Mouse (Mus musculus): Measurements from ENCODE around the gene Fam162b.

Gene Fam162b

GRCm38 (mm10) chr10:51590139-51590574 is at the start of gene Fam162b:
TSS of gene Fam162b (minus strand) at chr10:51590517.
- DNase-seq (ENCODE audit: low read depth, low spot score): no peak

GRCm38 (mm10) chr10:51631411-51632136 is 41.3 kb upstream of the Fam162b start, which contains the start of gene Gprc6a:
TSS of gene Gprc6a (minus strand) at chr10:51631461.
- no peak for DNase-seq (ENCODE audit: low read depth, low spot score)

- DNase-seq (ENCODE audit: low read depth, low spot score): no peak
These were observed 30.9 kb upstream of the Fam162b start for GRCm38 (mm10) chr10:51621193-51621592.

GRCm38 (mm10) chr10:51620126-51620525 is 29.8 kb upstream of the Fam162b start:
- DNase-seq (ENCODE audit: low read depth, low spot score): no peak

GRCm38 (mm10) chr10:51618538-51618937 is 28.2 kb upstream of the Fam162b start:
- DNase-seq (ENCODE audit: low read depth, low spot score): no peak

GRCm38 (mm10) chr10:51614826-51615590 is 24.7 kb upstream of the Fam162b start:
- DNase-seq (ENCODE audit: low read depth, low spot score): no peak

- no peak for DNase-seq (ENCODE audit: low read depth, low spot score)
These were observed 23.1 kb upstream of the Fam162b start for GRCm38 (mm10) chr10:51613421-51613820.

GRCm38 (mm10) chr10:51611969-51612682 is 21.8 kb upstream of the Fam162b start:
- no peak for DNase-seq (ENCODE audit: low read depth, low spot score)

- no peak for DNase-seq (ENCODE audit: low read depth, low spot score)
These were observed 19.6 kb upstream of the Fam162b start for GRCm38 (mm10) chr10:51609741-51610425.

- no peak for DNase-seq (ENCODE audit: low read depth, low spot score)
These were observed 6.8 kb upstream of the Fam162b start for GRCm38 (mm10) chr10:51596928-51597635.

GRCm38 (mm10) chr10:51595001-51595931 is 4.9 kb upstream of the Fam162b start:
- DNase-seq (ENCODE audit: low read depth, low spot score): no peak

GRCm38 (mm10) chr10:51591574-51591973 is 1.3 kb upstream of the Fam162b start:
- no peak for DNase-seq (ENCODE audit: low read depth, low spot score)

- DNase-seq (ENCODE audit: low read depth, low spot score): no peak
These were observed 5.4 kb downstream of the Fam162b start for GRCm38 (mm10) chr10:51584919-51585318.

GRCm38 (mm10) chr10:51584378-51584777 is 5.9 kb downstream of the Fam162b start:
- no peak for DNase-seq (ENCODE audit: low read depth, low spot score)

GRCm38 (mm10) chr10:51571225-51571996 is 18.9 kb downstream of the Fam162b start:
- no peak for DNase-seq (ENCODE audit: low read depth, low spot score)

- DNase-seq (ENCODE audit: low read depth, low spot score): no peak
These were observed 34.3 kb downstream of the Fam162b start for GRCm38 (mm10) chr10:51556005-51556404.

- DNase-seq (ENCODE audit: low read depth, low spot score): no peak
These were observed 36.8 kb downstream of the Fam162b start for GRCm38 (mm10) chr10:51553348-51554123.

Measured in c-Kit-negative CD71-positive TER-119-positive erythroid progenitor cells, embryonic 14.5 days (primary cell).